In the genomic region with DNA sequence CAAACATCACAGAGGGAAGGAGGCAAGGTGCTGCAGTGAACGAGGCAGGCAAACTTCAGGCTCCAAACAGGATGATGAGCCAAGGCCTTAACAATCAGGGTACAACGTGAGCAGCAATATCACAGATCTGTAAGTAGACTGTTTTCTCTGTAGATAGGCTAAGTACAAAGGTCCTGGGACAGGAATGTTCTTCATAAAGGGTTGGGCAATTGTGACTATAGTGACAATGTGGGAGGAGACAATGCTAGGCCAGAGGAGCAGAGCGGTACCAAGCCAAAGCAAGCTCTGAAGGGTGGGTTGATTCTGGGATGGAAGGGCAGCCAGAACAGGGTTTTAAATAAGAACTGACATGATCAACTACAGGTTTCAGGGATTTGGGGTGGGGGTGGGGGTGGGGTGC, we compare ENCODE assay signal across 23 mouse cellular contexts. TPM values are rescaled to one million over a fixed set of nuclear protein-coding genes. Genes with fewer than 3 reads are reported as not detected.
DNase-seq lines count a peak whose midpoint lies in the region; ATAC-seq and TF ChIP-seq lines count a peak whose summit lies in the region.
"Had no signal": no experiment of that assay in that cellular context is flagged by ENCODE, and none has a peak within 500 bp of the region (broad histone marks: within the 10 kb centered on the region; RNA-seq: fewer than 3 reads in every experiment).

No protein-coding gene starts in this region.

- H3K9me3 ChIP-seq in forebrain, embryonic 13.5 days (replicated peaks): no peaks in the 10 kb centered on the region
- H3K9me3 ChIP-seq in forebrain, embryonic 11.5 days (ENCODE audit: control insufficient read depth, low read length): no peaks in the 10 kb centered on the region
- no peaks in the 10 kb centered on the region for H3K9me3 ChIP-seq in liver, embryonic 14.5 days (ENCODE audit: control insufficient read depth, low read length)
- no peaks in the 10 kb centered on the region for H3K9me3 ChIP-seq in liver, embryonic 12.5 days (replicated peaks)
- no peaks in the 10 kb centered on the region for H3K9me3 ChIP-seq in midbrain, embryonic 15.5 days
- no peaks in the 10 kb centered on the region for H3K9me3 ChIP-seq in midbrain, embryonic 16.5 days (replicated peaks; ENCODE audit: control insufficient read depth, low read length, poor library complexity, severe bottlenecking)
- H3K9me3 ChIP-seq in stomach, postnatal 0 days (ENCODE audit: control insufficient read depth, low read length): no peaks in the 10 kb centered on the region
- H3K9me3 ChIP-seq: embryonic facial prominence, embryonic 13.5 days; heart, embryonic 15.5 days; liver, embryonic 13.5 days had no signal

- WGBS in forebrain, embryonic 13.5 days: 85% methylated on average over 3 of the region's 3 CpGs
- 85% methylated on average over 3 of the region's 3 CpGs for WGBS in forebrain, embryonic 11.5 days
- 54% methylated on average over 3 of the region's 3 CpGs for WGBS in liver, embryonic 14.5 days (ENCODE audit: insufficient replicate concordance)
- WGBS in liver, embryonic 12.5 days (ENCODE audit: insufficient replicate concordance): 50% methylated on average over 3 of the region's 3 CpGs
- whole genome bisulfite sequencing in midbrain, embryonic 15.5 days: 88% methylated on average over 3 of the region's 3 CpGs
- 74% methylated on average over 3 of the region's 3 CpGs for WGBS in midbrain, embryonic 16.5 days
- 60% methylated on average over 3 of the region's 3 CpGs for WGBS in stomach, postnatal 0 days

- H3K36me3 ChIP-seq in forebrain, embryonic 13.5 days (ENCODE audit: poor library complexity, severe bottlenecking): no peaks in the 10 kb centered on the region
- no peaks in the 10 kb centered on the region for H3K36me3 ChIP-seq in forebrain, embryonic 11.5 days (ENCODE audit: control insufficient read depth, insufficient read depth, low read length)
- no peaks in the 10 kb centered on the region for H3K36me3 ChIP-seq in liver, embryonic 14.5 days (replicated peaks; ENCODE audit: control insufficient read depth, insufficient read depth, low read depth)
- no peaks in the 10 kb centered on the region for H3K36me3 ChIP-seq in liver, embryonic 12.5 days
- no peaks in the 10 kb centered on the region for H3K36me3 ChIP-seq in midbrain, embryonic 15.5 days (replicated peaks)
- H3K36me3 ChIP-seq in midbrain, embryonic 16.5 days (ENCODE audit: control insufficient read depth, insufficient read depth, low read length): no peaks in the 10 kb centered on the region
- H3K36me3 ChIP-seq in stomach, postnatal 0 days (ENCODE audit: control insufficient read depth, insufficient read depth, low read length): no peaks in the 10 kb centered on the region
- H3K36me3 ChIP-seq: embryonic facial prominence, embryonic 13.5 days; heart, embryonic 15.5 days; liver, embryonic 13.5 days had no signal

- no peak for ATAC-seq in forebrain, embryonic 13.5 days
- ATAC-seq in forebrain, embryonic 11.5 days (replicated peaks; ENCODE audit: low FRiP score): no peak
- peak; percentile 34; the same call in 1 of the 2 replicates for ATAC-seq in liver, embryonic 14.5 days (ENCODE audit: insufficient read depth)
- no peak for ATAC-seq in liver, embryonic 12.5 days
- no peak for ATAC-seq in midbrain, embryonic 15.5 days (replicated peaks)
- ATAC-seq in midbrain, embryonic 16.5 days: no peak
- ATAC-seq in stomach, postnatal 0 days (ENCODE audit: low FRiP score, low TSS enrichment): 0 out of 2 replicates have a peak, but pooled peaks have one; percentile 56

- H3K4me3 ChIP-seq in forebrain, embryonic 13.5 days: no peak overlapping the region
- no peak overlapping the region for H3K4me3 ChIP-seq in forebrain, embryonic 11.5 days (ENCODE audit: low read depth, low read length)
- no peak overlapping the region for H3K4me3 ChIP-seq in liver, embryonic 14.5 days (ENCODE audit: insufficient read depth in 1 of 2, low read depth in 2 of 2, low read length in 2 of 2)
- H3K4me3 ChIP-seq in liver, embryonic 12.5 days: no peak overlapping the region
- H3K4me3 ChIP-seq in midbrain, embryonic 15.5 days: no peak overlapping the region
- no peak overlapping the region for H3K4me3 ChIP-seq in midbrain, embryonic 16.5 days (ENCODE audit: low read depth, low read length)
- H3K4me3 ChIP-seq in stomach, postnatal 0 days (ENCODE audit: low read depth, low read length): no peak overlapping the region
- H3K4me3 ChIP-seq: embryonic facial prominence, embryonic 13.5 days; erythroblast, embryonic 14.5 days; heart, adult 2 months; heart, embryonic 15.5 days; liver, embryonic 13.5 days had no signal

- H3K27ac ChIP-seq in forebrain, embryonic 13.5 days: no peak overlapping the region
- no peak overlapping the region for H3K27ac ChIP-seq in forebrain, embryonic 11.5 days (ENCODE audit: low read depth, low read length)
- H3K27ac ChIP-seq in liver, embryonic 14.5 days: no peak overlapping the region
- no peak overlapping the region for H3K27ac ChIP-seq in liver, embryonic 12.5 days
- no peak overlapping the region for H3K27ac ChIP-seq in midbrain, embryonic 15.5 days
- H3K27ac ChIP-seq in midbrain, embryonic 16.5 days (ENCODE audit: low read length): no peak overlapping the region
- no peak overlapping the region for H3K27ac ChIP-seq in stomach, postnatal 0 days (replicated peaks)
- H3K27ac ChIP-seq: embryonic facial prominence, embryonic 13.5 days; heart, adult 2 months; heart, embryonic 15.5 days; liver, embryonic 13.5 days had no signal

- no peak overlapping the region for H3K9ac ChIP-seq in forebrain, embryonic 13.5 days
- no peak overlapping the region for H3K9ac ChIP-seq in forebrain, embryonic 11.5 days (ENCODE audit: low read length)
- no peak overlapping the region for H3K9ac ChIP-seq in liver, embryonic 14.5 days (replicated peaks)
- H3K9ac ChIP-seq in liver, embryonic 12.5 days: no peak overlapping the region
- no peak overlapping the region for H3K9ac ChIP-seq in midbrain, embryonic 15.5 days
- no peak overlapping the region for H3K9ac ChIP-seq in midbrain, embryonic 16.5 days (ENCODE audit: low read depth, low read length)
- no peak overlapping the region for H3K9ac ChIP-seq in stomach, postnatal 0 days (ENCODE audit: low read length)
- H3K9ac ChIP-seq: embryonic facial prominence, embryonic 13.5 days; heart, embryonic 15.5 days; liver, embryonic 13.5 days had no signal

- H3K4me2 ChIP-seq in forebrain, embryonic 13.5 days: 0 out of 2 replicates have a peak overlapping the region, but pooled peaks have one; percentile 36
- H3K4me2 ChIP-seq in forebrain, embryonic 11.5 days (ENCODE audit: low read depth, low read length, severe bottlenecking): no peak overlapping the region
- H3K4me2 ChIP-seq in liver, embryonic 14.5 days (ENCODE audit: low read depth): no peak overlapping the region
- no peak overlapping the region for H3K4me2 ChIP-seq in liver, embryonic 12.5 days
- peak overlapping the region; percentile 31; the same call in 1 of the 2 replicates for H3K4me2 ChIP-seq in midbrain, embryonic 15.5 days
- H3K4me2 ChIP-seq in midbrain, embryonic 16.5 days (ENCODE audit: low read length): no peak overlapping the region
- no peak overlapping the region for H3K4me2 ChIP-seq in stomach, postnatal 0 days (replicated peaks; ENCODE audit: low read depth)
- H3K4me2 ChIP-seq: embryonic facial prominence, embryonic 13.5 days; liver, embryonic 13.5 days had no signal

- no peaks in the 10 kb centered on the region for H3K27me3 ChIP-seq in forebrain, embryonic 13.5 days
- H3K27me3 ChIP-seq in forebrain, embryonic 11.5 days (ENCODE audit: control insufficient read depth, insufficient read depth, low read length): no peaks in the 10 kb centered on the region
- H3K27me3 ChIP-seq in liver, embryonic 14.5 days (ENCODE audit: control insufficient read depth, insufficient read depth, low read length): no peaks in the 10 kb centered on the region
- peaks cover 9% of the 10 kb centered on the region; the same call in 1 of the 2 replicates for H3K27me3 ChIP-seq in liver, embryonic 12.5 days (replicated peaks)
- no peaks in the 10 kb centered on the region for H3K27me3 ChIP-seq in midbrain, embryonic 15.5 days (replicated peaks)
- H3K27me3 ChIP-seq in midbrain, embryonic 16.5 days (ENCODE audit: control insufficient read depth, insufficient read depth, low read depth, low read length): no peaks in the 10 kb centered on the region
- H3K27me3 ChIP-seq in stomach, postnatal 0 days (ENCODE audit: control insufficient read depth, insufficient read depth, low read length): no peaks in the 10 kb centered on the region
- H3K27me3 ChIP-seq: embryonic facial prominence, embryonic 13.5 days; liver, embryonic 13.5 days had no signal

- H3K4me1 ChIP-seq in forebrain, embryonic 13.5 days: peaks cover 11% of the 10 kb centered on the region; the same call in 1 of the 2 replicates
- H3K4me1 ChIP-seq in forebrain, embryonic 11.5 days (replicated peaks; ENCODE audit: control insufficient read depth, insufficient read depth, low read length): no peaks in the 10 kb centered on the region
- peaks cover 0 to 14% of the 10 kb centered on the region in 2 experiments; a peak in 2 of 4 replicates for H3K4me1 ChIP-seq in liver, embryonic 14.5 days (replicated peaks; ENCODE audit: control insufficient read depth in 2 of 2, insufficient read depth in 2 of 2, low read length in 1 of 2)
- H3K4me1 ChIP-seq in liver, embryonic 12.5 days: peaks cover 33% of the 10 kb centered on the region
- 0 out of 2 replicates have a peak, but pooled peaks cover 5% of the 10 kb centered on the region for H3K4me1 ChIP-seq in midbrain, embryonic 15.5 days
- H3K4me1 ChIP-seq in midbrain, embryonic 16.5 days (ENCODE audit: control insufficient read depth, insufficient read depth, low read length): no peaks in the 10 kb centered on the region; the same call in 1 of the 2 replicates
- H3K4me1 ChIP-seq in stomach, postnatal 0 days (replicated peaks; ENCODE audit: control insufficient read depth, insufficient read depth): no peaks in the 10 kb centered on the region

- no peak for DNase-seq in forebrain, embryonic 11.5 days (ENCODE audit: low spot score)
- no peak for DNase-seq in liver, embryonic 14.5 days (ENCODE audit: low read depth in 3 of 3, low spot score in 3 of 3)
- no peak for DNase-seq in stomach, postnatal 0 days (ENCODE audit: low spot score)
- DNase-seq in retina, postnatal 1 day: no peak
- DNase-seq: adrenal gland, postnatal 14 days; gastrocnemius, postnatal 14 days; heart, adult 2 months; heart, postnatal 36 days; kidney, adult 8-10 months; kidney, postnatal 10 days; liver, embryonic 13.5 days; right cerebral cortex, postnatal 14 days; spleen, adult 18-20 months; thymus, postnatal 14 days had no signal

- TF ChIP-seq CTCF in liver, embryonic 14.5 days (IDR thresholded peaks at IDR 0.05; ENCODE audit: low read depth): no peak
- no peak for TF ChIP-seq CTCF in stomach, postnatal 0 days (IDR thresholded peaks at IDR 0.05; ENCODE audit: low read depth)

- no peak for TF ChIP-seq EP300 in liver, embryonic 14.5 days (IDR thresholded peaks at IDR 0.05; ENCODE audit: low read depth)
- TF ChIP-seq EP300 in stomach, postnatal 0 days (optimal IDR thresholded peaks at IDR 0.05): no peak

RNA-seq across cellular contexts. Expression of a gene that starts 3.1 kb away (rescaled TPM):
- not detected in 2 replicates for polyA plus RNA-seq in forebrain, embryonic 13.5 days (2015; fragmentation: Nextera tagmentation; extraction: Ambion mirVana)
- polyA plus RNA-seq in forebrain, embryonic 11.5 days (2014; fragmentation: Nextera tagmentation; extraction: Ambion mirVana): not detected in 2 replicates
- polyA plus RNA-seq in liver, embryonic 14.5 days (2012; rRNA removed): 0.17 and 0.20 TPM in 2 replicates
- polyA plus RNA-seq in liver, embryonic 14.5 days (2014; fragmentation: Nextera tagmentation; extraction: Ambion mirVana): 0.10 and 0.39 TPM in 2 replicates
- 0.19 TPM in 1 of 2 replicates, not detected in the other for polyA plus RNA-seq in liver, embryonic 12.5 days (2016; fragmentation: Nextera tagmentation; extraction: Ambion mirVana)
- polyA plus RNA-seq in midbrain, embryonic 15.5 days (2015; fragmentation: Nextera tagmentation; extraction: Ambion mirVana): not detected in 2 replicates
- not detected in 2 replicates for polyA plus RNA-seq in midbrain, embryonic 16.5 days (2015; fragmentation: Nextera tagmentation; extraction: Ambion mirVana)
- not detected in 2 replicates for polyA plus RNA-seq in stomach, postnatal 0 days (2015; fragmentation: Nextera tagmentation; extraction: Ambion mirVana)
- polyA plus RNA-seq: embryonic facial prominence, embryonic 13.5 days; erythroblast, embryonic 14.5 days; forebrain, embryonic 14.5 days; midbrain, postnatal 0 days had no signal

RNA-seq across cellular contexts. Expression of a gene that starts 15.8 kb away (rescaled TPM):
- polyA plus RNA-seq in forebrain, embryonic 13.5 days (2015; fragmentation: Nextera tagmentation; extraction: Ambion mirVana): 68.6 and 68.9 TPM in 2 replicates
- polyA plus RNA-seq in forebrain, embryonic 11.5 days (2014; fragmentation: Nextera tagmentation; extraction: Ambion mirVana): 99.5 and 102 TPM in 2 replicates
- 18.3 and 20.3 TPM in 2 replicates for polyA plus RNA-seq in liver, embryonic 14.5 days (2012; rRNA removed)
- polyA plus RNA-seq in liver, embryonic 14.5 days (2014; fragmentation: Nextera tagmentation; extraction: Ambion mirVana): 12.3 and 15.7 TPM in 2 replicates
- 20.2 and 21.2 TPM in 2 replicates for polyA plus RNA-seq in liver, embryonic 12.5 days (2016; fragmentation: Nextera tagmentation; extraction: Ambion mirVana)
- 7.7 and 8.8 TPM in 2 replicates for polyA plus RNA-seq in midbrain, embryonic 15.5 days (2015; fragmentation: Nextera tagmentation; extraction: Ambion mirVana)
- 3.9 and 5.2 TPM in 2 replicates for polyA plus RNA-seq in midbrain, embryonic 16.5 days (2015; fragmentation: Nextera tagmentation; extraction: Ambion mirVana)
- 7.7 and 8.3 TPM in 2 replicates for polyA plus RNA-seq in stomach, postnatal 0 days (2015; fragmentation: Nextera tagmentation; extraction: Ambion mirVana)

RNA-seq across cellular contexts. Expression of a gene that starts 47.5 kb away (rescaled TPM):
- polyA plus RNA-seq in forebrain, embryonic 13.5 days (2015; fragmentation: Nextera tagmentation; extraction: Ambion mirVana): 45.3 and 56.9 TPM in 2 replicates
- 52.0 and 68.1 TPM in 2 replicates for polyA plus RNA-seq in forebrain, embryonic 11.5 days (2014; fragmentation: Nextera tagmentation; extraction: Ambion mirVana)
- 0.38 and 0.64 TPM in 2 replicates for polyA plus RNA-seq in liver, embryonic 14.5 days (2012; rRNA removed)
- 0.22 and 0.27 TPM in 2 replicates for polyA plus RNA-seq in liver, embryonic 14.5 days (2014; fragmentation: Nextera tagmentation; extraction: Ambion mirVana)
- polyA plus RNA-seq in liver, embryonic 12.5 days (2016; fragmentation: Nextera tagmentation; extraction: Ambion mirVana): 0.49 and 0.93 TPM in 2 replicates
- polyA plus RNA-seq in midbrain, embryonic 15.5 days (2015; fragmentation: Nextera tagmentation; extraction: Ambion mirVana): 38.5 and 43.3 TPM in 2 replicates
- polyA plus RNA-seq in midbrain, embryonic 16.5 days (2015; fragmentation: Nextera tagmentation; extraction: Ambion mirVana): 27.9 and 33.2 TPM in 2 replicates
- 7.5 and 9.7 TPM in 2 replicates for polyA plus RNA-seq in stomach, postnatal 0 days (2015; fragmentation: Nextera tagmentation; extraction: Ambion mirVana)

Comparison
In these comparisons a context has a peak if more than half of its experiments do, and no peak if none do; other contexts are left out.
1. ATAC-seq: peak in liver, embryonic 14.5 days (single experiment) and stomach, postnatal 0 days (single experiment); none in forebrain, embryonic 13.5 days (single experiment), forebrain, embryonic 11.5 days (single experiment), liver, embryonic 12.5 days (single experiment), midbrain, embryonic 15.5 days (single experiment) and midbrain, embryonic 16.5 days (single experiment).
2. H3K4me2 ChIP-seq: peak in forebrain, embryonic 13.5 days (single experiment) and midbrain, embryonic 15.5 days (single experiment); none in forebrain, embryonic 11.5 days (single experiment), liver, embryonic 14.5 days (single experiment), liver, embryonic 12.5 days (single experiment), midbrain, embryonic 16.5 days (single experiment) and stomach, postnatal 0 days (single experiment).